Mouse (Mus musculus) midbrain, embryonic 15.5 days (tissue): Measurements from ENCODE around the gene Zdhhc11. TPM values are rescaled to one million over a fixed set of nuclear protein-coding genes. Genes with fewer than 3 reads are reported as not detected.
A peak's percentile ranks its signal among the peaks of the same experiment; 100 is the strongest.

Source experiments
- ATAC-seq: fragments of 200-750 bp; cut with Nextera tagmentation; replicated peaks from 2 replicates; pipeline ENCODE4 v1.8.0; 2017; ENCODE audit warnings: moderate TSS enrichment
- H3K27ac ChIP-seq: fragments of 300-500 bp; sonication (generic); 2 replicates; pipeline ENCODE4 v1.5.1; 2015; ENCODE audit warnings: mild to moderate bottlenecking, inconsistent platforms
- H3K27me3 ChIP-seq: fragments of 300-500 bp; sonication (generic); replicated peaks from 2 replicates; pipeline ENCODE4 v1.6.1; 2015; ENCODE audit warnings: inconsistent platforms
- H3K36me3 ChIP-seq: fragments of 300-500 bp; sonication (generic); replicated peaks from 2 replicates; pipeline ENCODE4 v1.6.1; 2015; ENCODE audit warnings: inconsistent platforms
- H3K4me1 ChIP-seq: fragments of 300-500 bp; sonication (generic); 2 replicates; pipeline ENCODE4 v1.6.1; 2015; ENCODE audit warnings: inconsistent platforms
- H3K4me2 ChIP-seq: fragments of 300-500 bp; sonication (generic); 2 replicates; pipeline ENCODE4 v1.6.1; 2015; ENCODE audit warnings: inconsistent platforms, mild to moderate bottlenecking, moderate library complexity
- H3K4me3 ChIP-seq: fragments of 300-500 bp; sonication (generic); 2 replicates; pipeline ENCODE4 v1.5.1; 2015; ENCODE audit warnings: mild to moderate bottlenecking, inconsistent platforms
- H3K9ac ChIP-seq: fragments of 300-500 bp; sonication (generic); 2 replicates; pipeline ENCODE4 v1.6.1; 2015; ENCODE audit warnings: mild to moderate bottlenecking, inconsistent platforms
- H3K9me3 ChIP-seq: fragments of 300-500 bp; sonication (generic); 2 replicates; pipeline ENCODE4 v1.6.1; 2016; ENCODE audit warnings: inconsistent platforms
- WGBS: fragments of 180-500 bp; shearing (Covaris S2); methylation state at CpG from one replicate; pipeline ENCODE4 v1.1.7; 2015; ENCODE audit warnings: mixed read lengths; 5-methylcytosine and 5-hydroxymethylcytosine counted together
- polyA plus RNA-seq: library from polyadenylated mRNA; unstranded; fragments of >200 nt; fragmentation: Nextera tagmentation; extraction: Ambion mirVana; gene quantifications from 2 replicates; pipeline ENCODE4 v1.2.1, GENCODE M21; 2015

The Zdhhc11 gene
- not detected in 2 replicates for polyA plus RNA-seq

GRCm38 (mm10) chr13:73963551-73963950 lies at the start of gene Zdhhc11:
TSS of gene Zdhhc11 (plus strand) at chr13:73963851.
- H3K9ac ChIP-seq, result no peak within 1 kb of the TSS
- H3K27ac ChIP-seq, result no peak within 1 kb of the TSS
- WGBS, result 90% methylated on average over 5 of the region's 5 CpGs

DNA sequence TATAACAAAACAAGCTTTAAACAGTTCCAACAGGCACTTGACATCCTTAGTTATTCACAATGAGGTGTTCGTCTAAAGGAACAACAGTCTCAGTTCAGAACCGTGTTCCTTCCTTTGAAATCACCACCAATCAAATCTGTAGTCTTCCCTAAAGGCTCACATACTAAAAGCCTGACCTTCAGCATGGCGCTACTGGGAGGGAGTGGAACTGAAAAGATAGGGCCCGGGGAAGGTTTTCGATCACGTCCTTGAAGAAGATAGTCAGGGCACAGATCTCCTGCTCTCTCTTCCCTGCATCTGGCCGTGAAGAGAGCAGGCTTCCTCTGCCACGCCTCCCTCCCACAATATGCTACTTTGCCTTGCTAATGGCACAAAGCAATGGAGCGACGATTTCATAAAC lies 31.4 kb upstream of the Zdhhc11 start:
- H3K9me3 ChIP-seq, result no peaks in the 10 kb centered on the region
- H3K4me3 ChIP-seq, result no peak overlapping the region
- H3K36me3 ChIP-seq, result peaks cover 6% of the 10 kb centered on the region; the same call in 1 of the 2 replicates
- H3K4me1 ChIP-seq, result peaks cover 7% of the 10 kb centered on the region
- no peaks in the 10 kb centered on the region for H3K27me3 ChIP-seq
- WGBS, result 85% methylated on average over 10 of the region's 10 CpGs
- no peak overlapping the region for H3K4me2 ChIP-seq
- H3K27ac ChIP-seq, result no peak overlapping the region
- ATAC-seq, result no peak
- no peak overlapping the region for H3K9ac ChIP-seq

More at GRCm38 (mm10) chr13:73963551-73963950, at the start of gene Zdhhc11:
- H3K36me3 ChIP-seq, result peaks cover 30% of the 10 kb centered on the region
- H3K9me3 ChIP-seq, result no peaks in the 10 kb centered on the region
- ATAC-seq, result no peak
- no peaks in the 10 kb centered on the region for H3K4me1 ChIP-seq
- H3K27me3 ChIP-seq, result no peaks in the 10 kb centered on the region
- H3K4me3 ChIP-seq, result no peak within 1 kb of the TSS
- H3K4me2 ChIP-seq, result no peak within 1 kb of the TSS

GRCm38 (mm10) chr13:73936938-73937320 lies 26.7 kb upstream of the Zdhhc11 start:
- ATAC-seq, result peak; percentile 43
- peak overlapping the region; percentile 88 for H3K4me2 ChIP-seq
- H3K36me3 ChIP-seq, result peaks cover 12% of the 10 kb centered on the region
- H3K27ac ChIP-seq, result no peak overlapping the region
- no peaks in the 10 kb centered on the region for H3K9me3 ChIP-seq
- peak overlapping the region; percentile 86 for H3K4me3 ChIP-seq
- H3K27me3 ChIP-seq, result no peaks in the 10 kb centered on the region
- WGBS, result 13% methylated on average over 5 of the region's 5 CpGs
- peaks cover 17% of the 10 kb centered on the region for H3K4me1 ChIP-seq
- H3K9ac ChIP-seq, result peak overlapping the region; percentile 73

DNA sequence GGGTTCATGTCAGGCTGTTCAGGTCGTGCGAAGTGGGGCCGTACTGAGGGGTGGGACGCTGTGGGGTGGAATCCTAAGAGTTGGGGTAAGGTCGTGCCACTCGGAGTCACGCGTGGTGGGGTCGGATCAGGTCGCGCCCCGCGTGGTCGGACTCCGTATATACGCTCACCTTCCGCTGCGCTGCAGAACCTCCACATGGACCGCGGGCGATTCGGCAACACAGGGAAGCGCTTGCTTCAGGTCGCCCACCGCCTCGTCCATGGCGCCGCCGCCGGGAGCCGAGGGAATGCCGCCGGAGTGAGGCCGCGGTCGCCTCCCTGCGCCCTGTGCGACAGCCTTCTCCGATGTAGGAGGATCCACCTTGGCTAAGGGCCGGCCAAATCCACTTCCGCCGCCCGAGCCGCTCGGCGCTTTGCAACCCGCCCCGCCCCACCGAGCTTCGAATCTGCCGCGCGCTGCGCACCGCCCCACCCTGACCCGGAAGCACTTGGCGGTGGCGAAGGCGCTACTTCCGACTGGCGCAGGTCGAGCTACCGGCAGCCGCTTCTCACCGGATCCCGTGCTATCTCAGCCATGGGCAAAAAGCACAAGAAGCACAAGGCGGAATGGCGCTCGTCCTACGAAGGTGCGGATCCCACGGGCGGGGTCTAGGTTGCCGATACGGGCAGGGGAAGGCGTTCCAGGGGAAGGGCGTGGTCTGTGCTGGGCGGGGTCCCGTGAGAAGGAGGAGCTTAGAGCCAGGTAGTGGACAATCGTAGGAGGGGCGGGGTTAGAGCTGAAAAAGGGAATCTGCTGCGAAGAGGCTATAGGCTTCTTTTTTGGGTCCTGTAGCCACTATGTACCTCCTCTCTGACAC lies 26.1 kb upstream of the Zdhhc11 start, which contains the start of the genes Trip13 and Brd9:
TSS of gene Trip13 (minus strand) at position 464 of the 856 bp plus-strand sequence.
TSS of gene Brd9 (plus strand) at position 491 of the 856 bp plus-strand sequence.
- peak; percentile 98 for ATAC-seq
- Histone ChIP-seq H3K4me2 (peak within 1 kb of the TSS; percentile 88), H3K4me3 (peak within 1 kb of the TSS; percentile 86), H3K36me3 (peaks cover 18% of the 10 kb centered on the region), H3K9ac (peak within 1 kb of the TSS; percentile 73), H3K27ac (peak within 1 kb of the TSS; percentile 89), H3K9me3 (no peaks in the 10 kb centered on the region), H3K4me1 (peaks cover 17% of the 10 kb centered on the region), H3K27me3 (no peaks in the 10 kb centered on the region)
- under 1% methylated on average over 82 of the region's 82 CpGs for WGBS

- Histone ChIP-seq H3K4me1 (peaks cover 17% of the 10 kb centered on the region), H3K4me2 (peak overlapping the region; percentile 88), H3K4me3 (peak overlapping the region; percentile 86), H3K27me3 (no peaks in the 10 kb centered on the region), H3K27ac (peak overlapping the region; percentile 89), H3K36me3 (peaks cover 24% of the 10 kb centered on the region), H3K9me3 (no peaks in the 10 kb centered on the region), H3K9ac (peak overlapping the region; percentile 73)
- WGBS, result 42% methylated on average over 13 of the region's 13 CpGs
- ATAC-seq, result peak; percentile 53
Observed at GRCm38 (mm10) chr13:73938177-73938560, 25.5 kb upstream of the Zdhhc11 start.

DNA sequence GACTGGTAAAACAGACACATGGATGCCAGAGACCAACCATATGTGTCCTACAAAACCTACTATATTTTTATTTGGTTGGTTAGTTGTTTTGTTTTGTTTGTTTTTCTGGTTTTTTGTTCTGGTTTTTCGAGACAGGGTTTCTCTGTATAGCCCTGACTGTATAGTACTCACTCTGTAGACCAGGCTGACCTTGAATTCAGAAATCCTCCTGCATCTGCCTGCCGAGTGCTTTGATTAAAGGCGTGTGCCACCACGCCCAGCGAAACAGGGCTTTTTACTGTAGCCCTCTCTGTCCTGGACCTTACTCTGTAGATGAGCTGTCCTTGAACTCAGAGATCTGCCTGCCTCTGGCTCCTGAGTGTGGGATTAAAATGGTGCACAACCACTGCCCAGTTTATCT lies 24.6 kb upstream of the Zdhhc11 start:
- H3K9me3 ChIP-seq, result no peaks in the 10 kb centered on the region

DNA sequence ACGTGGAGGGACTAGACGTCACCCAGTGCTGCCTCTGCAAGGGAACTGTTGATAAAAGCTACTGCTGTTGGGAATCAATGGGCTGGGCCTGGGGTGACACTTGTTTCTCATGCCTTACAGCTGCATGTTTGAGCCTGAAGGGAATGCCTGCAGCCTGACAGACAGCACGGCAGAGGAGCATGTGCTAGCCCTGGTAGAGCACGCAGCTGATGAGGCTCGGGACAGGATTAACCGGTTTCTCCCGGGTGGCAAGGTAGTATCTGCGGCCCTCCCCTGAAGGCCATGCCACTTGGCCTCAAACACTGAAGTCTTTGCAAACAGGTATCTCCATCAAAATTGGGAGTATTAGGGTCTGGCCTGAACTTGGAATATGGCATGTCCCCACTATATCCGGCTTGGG lies 19.0 kb upstream of the Zdhhc11 start:
- H3K27ac ChIP-seq, result no peak overlapping the region
- H3K9me3 ChIP-seq, result no peaks in the 10 kb centered on the region
- H3K4me1 ChIP-seq, result no peaks in the 10 kb centered on the region
- 94% methylated on average over 9 of the region's 9 CpGs for WGBS
- no peak overlapping the region for H3K9ac ChIP-seq
- H3K36me3 ChIP-seq, result peaks cover 82% of the 10 kb centered on the region
- no peak for ATAC-seq
- H3K4me3 ChIP-seq, result no peak overlapping the region
- no peak overlapping the region for H3K4me2 ChIP-seq
- no peaks in the 10 kb centered on the region for H3K27me3 ChIP-seq

More for the DNA sequence above, 24.6 kb upstream of the Zdhhc11 start:
- no peak overlapping the region for H3K4me3 ChIP-seq
- H3K9ac ChIP-seq, result no peak overlapping the region
- peaks cover 17% of the 10 kb centered on the region for H3K4me1 ChIP-seq
- no peak for ATAC-seq
- H3K27me3 ChIP-seq, result no peaks in the 10 kb centered on the region
- H3K27ac ChIP-seq, result no peak overlapping the region
- 94% methylated on average over 5 of the region's 5 CpGs for WGBS
- no peak overlapping the region for H3K4me2 ChIP-seq
- H3K36me3 ChIP-seq, result peaks cover 33% of the 10 kb centered on the region

DNA sequence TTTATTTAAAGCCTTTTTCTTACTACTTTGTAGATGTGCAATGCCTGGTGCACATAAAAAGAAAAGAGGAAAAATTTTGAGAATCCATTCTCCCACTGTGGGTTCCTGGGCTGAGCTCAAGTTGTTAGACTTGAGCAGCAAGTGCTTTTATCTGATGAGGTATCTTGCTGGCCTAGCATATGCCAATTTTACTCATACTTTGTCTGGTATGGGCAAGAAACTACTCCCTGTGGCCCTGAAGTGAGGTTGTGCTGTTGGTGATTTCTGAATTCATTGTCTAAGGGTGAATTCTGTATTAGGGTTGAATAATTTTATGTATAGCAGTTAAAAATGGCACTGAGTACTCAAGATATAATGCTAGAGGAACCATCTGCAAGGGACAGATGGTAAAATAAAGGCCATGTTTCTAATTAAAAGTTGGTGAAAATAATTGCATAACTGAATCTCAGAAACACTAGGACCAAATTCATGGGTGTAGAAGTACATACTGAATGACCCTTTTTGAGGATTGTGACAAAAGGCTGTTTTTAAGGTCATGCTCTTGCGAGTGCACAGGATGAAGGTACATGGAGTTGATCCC lies 10.0 kb upstream of the Zdhhc11 start:
- Histone ChIP-seq H3K27ac (no peak overlapping the region), H3K27me3 (no peaks in the 10 kb centered on the region), H3K9me3 (no peaks in the 10 kb centered on the region), H3K9ac (no peak overlapping the region), H3K4me3 (no peak overlapping the region), H3K4me2 (no peak overlapping the region), H3K36me3 (peaks cover 81% of the 10 kb centered on the region), H3K4me1 (no peaks in the 10 kb centered on the region)
- ATAC-seq, result no peak
- 97% methylated on average over 1 of the region's 1 CpGs for WGBS

DNA sequence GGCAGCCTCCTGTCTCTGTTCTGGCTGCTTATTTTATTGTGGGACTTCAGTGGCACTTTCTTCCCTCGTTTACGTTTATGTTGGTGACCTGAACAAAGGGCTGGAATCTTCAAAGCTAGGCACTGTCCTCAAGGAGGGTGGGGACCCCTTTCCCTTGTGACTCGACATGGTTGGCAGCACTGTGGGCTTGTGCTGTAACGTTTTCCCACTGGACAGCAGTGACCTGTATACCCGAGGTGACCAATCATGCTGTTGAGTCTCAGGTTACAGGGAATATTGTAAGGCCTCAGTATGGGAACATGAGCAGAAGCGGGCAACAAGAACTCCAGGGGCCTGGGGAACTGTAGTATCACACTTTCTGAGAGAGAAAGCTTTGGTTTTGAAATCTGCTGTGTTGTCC lies 9.0 kb upstream of the Zdhhc11 start:
- Histone ChIP-seq H3K4me3 (no peak overlapping the region), H3K9me3 (no peaks in the 10 kb centered on the region), H3K27me3 (no peaks in the 10 kb centered on the region), H3K9ac (no peak overlapping the region), H3K4me1 (no peaks in the 10 kb centered on the region), H3K4me2 (no peak overlapping the region), H3K27ac (no peak overlapping the region), H3K36me3 (peaks cover 80% of the 10 kb centered on the region)
- no peak for ATAC-seq
- WGBS, result 81% methylated on average over 6 of the region's 6 CpGs

DNA sequence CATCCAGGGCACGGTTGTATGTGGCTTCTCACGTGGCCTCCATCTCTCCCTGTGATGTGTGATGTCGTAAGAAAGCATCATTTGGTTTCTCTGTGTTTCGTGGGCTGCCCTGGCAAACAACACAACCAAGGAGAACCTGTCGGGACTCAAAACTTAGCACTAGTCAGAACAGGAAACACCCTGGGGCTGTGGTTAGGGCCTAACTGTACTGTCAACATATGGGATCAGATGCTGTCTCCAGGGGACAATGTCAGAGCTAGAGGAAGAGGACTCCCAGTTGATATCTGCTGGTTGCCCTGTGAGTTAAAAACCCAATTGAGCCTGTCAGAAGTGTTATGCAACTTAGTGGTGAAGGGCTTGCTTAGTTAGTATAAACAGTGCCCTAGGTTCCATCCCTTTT lies 8.1 kb upstream of the Zdhhc11 start:
- Histone ChIP-seq H3K4me1 (no peaks in the 10 kb centered on the region), H3K4me2 (no peak overlapping the region), H3K9me3 (no peaks in the 10 kb centered on the region), H3K27ac (no peak overlapping the region), H3K9ac (no peak overlapping the region), H3K27me3 (no peaks in the 10 kb centered on the region), H3K36me3 (peaks cover 80% of the 10 kb centered on the region), H3K4me3 (no peak overlapping the region)
- WGBS, result 91% methylated on average over 5 of the region's 5 CpGs
- no peak for ATAC-seq

DNA sequence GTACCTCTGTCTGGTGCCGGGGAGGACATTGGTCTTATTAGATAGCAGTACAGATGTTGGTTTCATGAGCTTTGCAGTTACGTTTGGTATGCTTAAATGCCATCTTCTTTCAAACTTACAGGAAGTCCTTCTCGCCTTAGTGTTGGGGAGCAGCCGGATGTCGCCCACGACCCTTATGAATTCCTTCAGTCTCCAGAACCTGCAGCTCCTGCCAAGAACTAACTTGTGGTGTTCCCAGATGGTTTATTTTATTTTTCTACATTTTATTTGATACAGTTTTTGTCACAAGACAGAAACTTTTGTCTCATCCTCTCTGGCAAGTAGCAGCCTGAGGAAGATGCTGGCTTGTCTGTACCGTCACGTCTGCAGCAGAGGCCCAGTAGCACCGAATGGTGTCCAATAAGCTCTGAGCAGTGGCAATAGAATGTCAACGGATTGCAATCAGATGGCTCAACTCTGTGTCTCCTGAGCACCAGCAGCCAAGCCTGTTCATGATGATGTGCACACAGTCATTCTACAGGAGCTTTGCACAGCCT lies 3.5 kb upstream of the Zdhhc11 start:
- no peak for ATAC-seq

GRCm38 (mm10) chr13:73961177-73961576 lies 2.5 kb upstream of the Zdhhc11 start:
- no peaks in the 10 kb centered on the region for H3K9me3 ChIP-seq
- H3K27ac ChIP-seq, result no peak overlapping the region
- no peak overlapping the region for H3K4me3 ChIP-seq
- H3K4me2 ChIP-seq, result no peak overlapping the region
- H3K4me1 ChIP-seq, result no peaks in the 10 kb centered on the region
- H3K9ac ChIP-seq, result no peak overlapping the region
- no peaks in the 10 kb centered on the region for H3K27me3 ChIP-seq
- WGBS, result 79% methylated on average over 4 of the region's 4 CpGs
- H3K36me3 ChIP-seq, result peaks cover 48% of the 10 kb centered on the region
- peak; percentile 51; the same call in 1 of the 2 replicates for ATAC-seq

More for the DNA sequence above, 3.5 kb upstream of the Zdhhc11 start:
- H3K9me3 ChIP-seq, result no peaks in the 10 kb centered on the region
- no peak overlapping the region for H3K27ac ChIP-seq
- no peaks in the 10 kb centered on the region for H3K27me3 ChIP-seq
- no peak overlapping the region for H3K4me2 ChIP-seq
- H3K9ac ChIP-seq, result no peak overlapping the region
- H3K4me3 ChIP-seq, result no peak overlapping the region
- no peaks in the 10 kb centered on the region for H3K4me1 ChIP-seq
- WGBS, result 95% methylated on average over 10 of the region's 10 CpGs
- H3K36me3 ChIP-seq, result peaks cover 57% of the 10 kb centered on the region
